9 mouse cellular contexts compared by ENCODE assay signal in the genomic region with DNA sequence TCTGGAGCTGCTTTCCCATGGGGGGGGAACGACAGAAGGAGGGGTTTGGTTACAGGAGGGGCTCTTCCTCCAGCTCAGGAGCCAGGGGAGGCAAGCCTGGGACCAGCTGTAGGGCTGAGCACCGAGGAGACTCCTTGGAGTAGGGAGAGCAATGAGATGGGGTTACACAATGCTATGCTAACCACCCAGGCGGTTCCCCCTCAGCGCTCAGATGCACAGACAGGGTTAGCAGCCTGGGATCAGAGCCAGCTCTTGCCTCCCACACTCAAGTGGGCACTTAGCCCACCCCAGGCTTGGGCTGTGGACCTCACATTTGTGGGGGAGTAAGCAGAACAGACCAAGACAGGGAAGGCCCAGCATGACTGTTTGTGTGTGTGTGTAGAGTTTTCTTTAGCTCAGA. TPM values are rescaled to one million over a fixed set of nuclear protein-coding genes. Genes with fewer than 3 reads are reported as not detected.
DNase-seq lines count a peak whose midpoint lies in the region; ATAC-seq and TF ChIP-seq lines count a peak whose summit lies in the region.
"Had no signal": no experiment of that assay in that cellular context is flagged by ENCODE, and none has a peak within 500 bp of the region (broad histone marks: within the 10 kb centered on the region; RNA-seq: fewer than 3 reads in every experiment).

No protein-coding gene starts in this region.

- peaks cover 3% of the 10 kb centered on the region; the same call in 1 of the 2 replicates for H3K36me3 ChIP-seq in heart, embryonic 10.5 days
- H3K36me3 ChIP-seq in neural tube, embryonic 15.5 days: no peaks in the 10 kb centered on the region

- no peak overlapping the region for H3K4me2 ChIP-seq in neural tube, embryonic 15.5 days

- no peak overlapping the region for H3K9ac ChIP-seq in neural tube, embryonic 15.5 days (replicated peaks)

- ATAC-seq in Patski: peak; percentile 82
- no peak for ATAC-seq in neural tube, embryonic 15.5 days (ENCODE audit: low FRiP score)
- ATAC-seq in monocyte, adult 5-6 weeks (replicated peaks; ENCODE audit: insufficient number of reproducible peaks, low FRiP score, low TSS enrichment, poor library complexity, severe bottlenecking): no peak

- POLR2A ChIA-PET in Patski (lab: Charles Lee): no interaction called here

- CTCF ChIA-PET in Patski (lab: Charles Lee): interaction anchor here (0.7 to 1.9 kb wide), 7 partner anchors 9 to 201 kb away, joined by 3 to 6 read pairs (median 3); partner anchors contain the start of genes Sema3g and Tnnc1

- no peaks in the 10 kb centered on the region for H3K27me3 ChIP-seq in Patski
- no peaks in the 10 kb centered on the region for H3K27me3 ChIP-seq in heart, embryonic 10.5 days (ENCODE audit: insufficient read depth, poor library complexity, severe bottlenecking)
- H3K27me3 ChIP-seq in neural tube, embryonic 15.5 days (replicated peaks): no peaks in the 10 kb centered on the region

- TF ChIP-seq CTCF in Patski (IDR thresholded peaks at IDR 0.05): no peak

- in situ Hi-C loops in Patski (cut with MboI; ENCODE audit: low pct_unique_long_range_greater_than_20kb): no loop called here

- WGBS in heart, embryonic 10.5 days: 72% methylated on average over 4 of the region's 4 CpGs
- WGBS in neural tube, embryonic 15.5 days: 64% methylated on average over 4 of the region's 4 CpGs

- H3K4me3 ChIP-seq in heart, embryonic 10.5 days: no peak overlapping the region
- H3K4me3 ChIP-seq in neural tube, embryonic 15.5 days (replicated peaks): no peak overlapping the region

- no peaks in the 10 kb centered on the region for H3K9me3 ChIP-seq in heart, embryonic 10.5 days
- H3K9me3 ChIP-seq in neural tube, embryonic 15.5 days (replicated peaks): no peaks in the 10 kb centered on the region

- peak overlapping the region; percentile 44; the same call in 1 of the 2 replicates for H3K27ac ChIP-seq in heart, embryonic 10.5 days
- 0 out of 2 replicates have a peak overlapping the region, but pooled peaks have one; percentile 0 for H3K27ac ChIP-seq in neural tube, embryonic 15.5 days (replicated peaks)
- H3K27ac ChIP-seq: macrophage had no signal

- peak; percentile 97 for DNase-seq in heart, adult 11 months
- no peak for DNase-seq in heart, adult 8-10 months (ENCODE audit: low spot score)
- DNase-seq in Patski (ENCODE audit: low read depth, low spot score): peak; percentile 83
- no peak for DNase-seq in heart, embryonic 10.5 days (ENCODE audit: low spot score)
- peak; percentile 48 to 53 for DNase-seq in layer of hippocampus, adult 8-10 months (ENCODE audit: low spot score in 2 of 2)
- DNase-seq in natural killer cell, adult 2 months (ENCODE audit: low spot score in 2 of 2): no peak

- H3K4me1 ChIP-seq in heart, embryonic 10.5 days: peaks cover 65% of the 10 kb centered on the region
- peaks cover 5% of the 10 kb centered on the region; the same call in 1 of the 2 replicates for H3K4me1 ChIP-seq in neural tube, embryonic 15.5 days

RNA-seq across cellular contexts. Expression of gene Sema3g, which starts 9.3 kb away (rescaled TPM):
- 10 to 100 TPM; 12.3 to 14.2 (median 13.2) TPM for total RNA-seq in heart, adult 8-10 months (2022)
- 3.0 TPM for polyA plus RNA-seq in Patski (2021)
- polyA plus RNA-seq in heart, embryonic 10.5 days (2016; fragmentation: Nextera tagmentation; extraction: Ambion mirVana): 0.47 and 0.54 TPM in 2 replicates
- total RNA-seq in layer of hippocampus, adult 8-10 months (2022): 1 to 10 TPM; 4.7 to 5.9 (median 5.6) TPM
- 0.47 and 0.69 TPM in 2 replicates for polyA plus RNA-seq in neural tube, embryonic 15.5 days (2015; fragmentation: Nextera tagmentation; extraction: Ambion mirVana)
- total RNA-seq in monocyte, adult 5-6 weeks (2017): not detected in 3 replicates
- polyA plus RNA-seq: macrophage had no signal

RNA-seq across cellular contexts. Expression of gene Nisch, which starts 10.2 kb away (rescaled TPM):
- 100 to 1,000 TPM; 129 to 142 (median 131) TPM for total RNA-seq in heart, adult 8-10 months (2022)
- polyA plus RNA-seq in Patski (2021): 564 TPM
- polyA plus RNA-seq in heart, embryonic 10.5 days (2016; fragmentation: Nextera tagmentation; extraction: Ambion mirVana): 457 and 500 TPM in 2 replicates
- 100 to 1,000 TPM; 432 to 530 (median 469) TPM for total RNA-seq in layer of hippocampus, adult 8-10 months (2022)
- polyA plus RNA-seq in neural tube, embryonic 15.5 days (2015; fragmentation: Nextera tagmentation; extraction: Ambion mirVana): 309 and 327 TPM in 2 replicates
- total RNA-seq in monocyte, adult 5-6 weeks (2017): 88.8 to 157 TPM (median 111 TPM) in 3 replicates

RNA-seq across cellular contexts. Expression of gene Tnnc1, which starts 18.9 kb away (rescaled TPM):
- total RNA-seq in heart, adult 8-10 months (2022): 1,000 to 10,000 TPM; 5,856 to 6,611 (median 6,322) TPM
- polyA plus RNA-seq in Patski (2021): 8.1 TPM
- polyA plus RNA-seq in heart, embryonic 10.5 days (2016; fragmentation: Nextera tagmentation; extraction: Ambion mirVana): 1,899 and 2,942 TPM in 2 replicates
- total RNA-seq in layer of hippocampus, adult 8-10 months (2022): 1 to 10 TPM; 2.3 to 3.7 (median 2.9) TPM
- polyA plus RNA-seq in neural tube, embryonic 15.5 days (2015; fragmentation: Nextera tagmentation; extraction: Ambion mirVana): 24.5 and 36.3 TPM in 2 replicates
- total RNA-seq in monocyte, adult 5-6 weeks (2017): not detected in 3 replicates

RNA-seq across cellular contexts. Expression of gene Phf7, which starts 24.1 kb away (rescaled TPM):
- 1 to 10 TPM; 3.2 to 5.2 (median 4.2) TPM for total RNA-seq in heart, adult 8-10 months (2022)
- 10.7 TPM for polyA plus RNA-seq in Patski (2021)
- polyA plus RNA-seq in heart, embryonic 10.5 days (2016; fragmentation: Nextera tagmentation; extraction: Ambion mirVana): 8.4 and 11.8 TPM in 2 replicates
- total RNA-seq in layer of hippocampus, adult 8-10 months (2022): 1 to 10 TPM; 4.5 to 5.4 (median 4.9) TPM
- polyA plus RNA-seq in neural tube, embryonic 15.5 days (2015; fragmentation: Nextera tagmentation; extraction: Ambion mirVana): 10.4 and 10.9 TPM in 2 replicates
- 13.2 to 19.6 TPM (median 14.0 TPM) in 3 replicates for total RNA-seq in monocyte, adult 5-6 weeks (2017)

RNA-seq across cellular contexts. Expression of gene Bap1, which starts 24.3 kb away (rescaled TPM):
- 10 to 100 TPM; 42.1 to 46.9 (median 43.1) TPM for total RNA-seq in heart, adult 8-10 months (2022)
- polyA plus RNA-seq in Patski (2021): 66.1 TPM
- polyA plus RNA-seq in heart, embryonic 10.5 days (2016; fragmentation: Nextera tagmentation; extraction: Ambion mirVana): 76.2 and 80.7 TPM in 2 replicates
- total RNA-seq in layer of hippocampus, adult 8-10 months (2022): 100 to 1,000 TPM; 118 to 138 (median 130) TPM
- polyA plus RNA-seq in neural tube, embryonic 15.5 days (2015; fragmentation: Nextera tagmentation; extraction: Ambion mirVana): 93.3 and 96.1 TPM in 2 replicates
- 40.4 to 69.5 TPM (median 59.6 TPM) in 3 replicates for total RNA-seq in monocyte, adult 5-6 weeks (2017)

Comparison
In these comparisons a context has a peak if more than half of its experiments do, and no peak if none do; other contexts are left out.
1. DNase-seq: peak in heart, adult 11 months (single experiment), Patski (single experiment) and layer of hippocampus, adult 8-10 months (2 of 2); none in heart, adult 8-10 months (single experiment), heart, embryonic 10.5 days (single experiment) and natural killer cell, adult 2 months (0 of 2).
2. RNA of gene Tnnc1, which starts 18.9 kb away (total RNA-seq): 5,856 to 6,611 TPM in heart, adult 8-10 months; 2.3 to 3.7 TPM in layer of hippocampus, adult 8-10 months and not detected in monocyte, adult 5-6 weeks; every median in the first group is over 1,000 times any median in the second.